Mouse (Mus musculus): ENCODE measurements around the gene Rapgef2.

The Rapgef2 gene

DNA sequence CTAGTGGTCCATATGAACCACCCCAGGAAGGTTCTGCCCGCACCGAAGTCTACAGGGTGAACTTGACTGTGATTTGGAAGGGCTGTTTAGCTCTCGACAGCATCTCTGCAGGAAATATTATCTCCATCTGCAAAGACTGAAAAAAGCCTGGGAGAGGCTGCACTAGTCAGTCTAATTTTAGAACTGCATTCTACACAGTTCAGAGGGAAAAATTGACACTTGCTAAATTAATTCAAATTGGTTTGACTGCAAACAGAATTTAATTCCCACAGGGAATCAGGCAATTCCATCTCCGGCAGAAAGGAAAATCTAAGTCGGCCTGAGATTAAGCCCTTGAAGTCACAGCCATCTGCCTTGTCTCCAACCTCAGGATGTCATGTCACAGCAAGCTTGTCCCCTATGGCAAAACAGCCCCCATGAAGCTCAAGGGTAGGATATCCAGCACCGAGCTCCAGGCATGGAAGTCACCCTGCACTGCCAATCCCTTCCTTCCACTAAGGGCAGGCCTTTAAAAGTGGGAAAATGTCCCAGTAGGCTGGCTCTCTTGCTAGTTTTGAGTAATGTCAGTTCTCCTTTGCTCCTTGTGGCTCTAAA lies 262.5 kb downstream of the Rapgef2 start:
- DNase-seq (ENCODE audit: low spot score): no peak

DNA sequence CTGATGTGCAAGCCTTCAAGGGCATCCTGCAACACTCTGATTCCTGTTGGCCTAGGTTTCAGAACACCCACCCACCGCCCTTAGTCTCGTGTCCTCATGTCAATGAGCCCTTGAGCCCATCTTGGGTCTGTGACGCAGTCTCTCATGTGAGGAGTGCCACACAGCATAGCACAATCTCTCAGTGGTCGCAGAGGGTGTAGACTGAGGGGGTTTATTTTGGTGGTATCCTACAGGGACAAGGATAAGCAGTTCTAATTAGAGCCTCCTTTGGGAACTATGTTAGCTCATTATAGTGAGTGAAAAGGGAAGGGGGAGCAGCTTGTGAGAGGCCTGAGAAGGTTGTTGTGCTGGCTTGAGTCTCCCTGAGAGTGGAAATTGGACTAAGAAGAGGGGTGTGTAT lies 263.6 kb downstream of the Rapgef2 start:
- DNase-seq (ENCODE audit: low spot score): no peak

DNA sequence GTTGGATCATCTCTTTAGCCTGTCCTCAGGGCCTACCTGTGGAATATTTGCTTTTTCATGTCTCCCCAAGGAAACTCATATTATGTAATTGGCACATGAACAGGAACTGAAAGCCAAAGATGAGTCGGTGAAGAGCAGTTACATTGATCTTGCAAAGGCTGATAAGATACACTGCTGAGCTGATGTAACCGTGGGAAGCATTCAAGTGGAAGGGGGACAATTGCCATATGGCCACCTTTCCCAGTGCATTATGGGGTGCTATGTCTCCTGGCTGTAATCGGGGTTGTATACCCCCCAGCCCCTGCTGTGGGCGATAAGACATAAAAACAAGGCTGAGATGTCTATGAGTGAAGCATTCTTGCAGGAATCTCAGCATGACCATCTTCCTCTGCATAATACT lies 268.9 kb downstream of the Rapgef2 start:
- no peak for DNase-seq (ENCODE audit: low spot score)

DNA sequence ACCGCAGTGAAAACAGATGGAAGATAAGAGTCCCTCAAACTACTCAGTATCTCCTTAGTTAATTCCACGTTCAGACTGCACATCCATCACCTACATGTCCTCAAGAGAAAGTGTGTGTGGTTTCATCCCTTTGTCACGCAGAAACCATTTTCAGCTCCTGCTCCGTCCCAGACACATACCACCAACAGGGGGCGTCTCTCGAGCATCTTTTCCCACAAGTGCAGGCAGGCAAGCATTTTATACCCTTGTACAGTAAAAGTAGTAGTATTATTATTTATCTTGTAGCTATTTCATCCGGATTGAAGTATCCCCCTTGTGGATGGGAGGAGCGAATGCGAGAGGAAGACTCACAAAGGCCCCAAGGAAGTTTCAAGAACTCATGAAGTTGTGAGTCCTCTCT lies 269.5 kb downstream of the Rapgef2 start:
- no peak for DNase-seq (ENCODE audit: low spot score)

DNA sequence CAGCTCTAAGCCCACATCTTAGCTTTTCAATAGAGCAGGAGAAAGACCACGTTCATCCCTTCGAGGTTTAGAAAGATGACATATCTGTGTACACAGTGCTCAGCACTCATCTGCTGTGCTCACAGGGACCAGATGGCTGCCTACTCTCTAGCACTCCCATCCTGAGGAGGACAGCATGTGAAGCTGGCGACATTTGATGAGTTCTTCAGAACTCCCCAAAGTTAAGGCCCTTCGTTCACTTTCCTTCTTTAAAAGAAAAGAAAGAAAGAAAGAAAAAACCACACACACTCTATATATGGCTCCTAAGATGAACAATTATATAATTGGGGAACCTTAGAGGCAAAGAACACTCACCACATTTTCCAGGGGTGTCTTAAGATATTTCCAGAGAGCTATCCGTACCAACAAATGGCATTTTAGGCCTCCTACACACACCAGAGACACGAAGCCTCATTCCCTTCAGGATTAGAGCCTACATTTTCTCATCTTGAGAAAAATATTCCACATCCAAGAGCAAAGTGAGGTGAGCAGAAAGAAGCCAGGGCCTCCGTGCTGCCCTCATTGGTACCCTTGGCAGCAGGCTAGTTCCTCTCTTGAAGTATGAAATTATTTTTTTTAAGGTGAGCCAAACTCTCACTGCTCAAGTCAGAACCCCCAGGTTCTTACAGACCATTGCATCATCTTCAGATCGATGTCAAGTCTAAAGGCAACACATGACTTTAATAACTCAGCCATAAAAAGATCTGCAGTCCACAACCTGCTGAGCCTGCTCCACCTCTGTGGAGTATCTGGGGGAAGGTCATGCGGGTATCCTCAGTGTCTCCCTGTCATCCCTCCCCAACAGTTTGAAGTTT lies 270.5 kb downstream of the Rapgef2 start:
- DNase-seq (ENCODE audit: low spot score): no peak

Data from c-Kit-positive CD71-positive TER-119-positive erythroid progenitor cells, embryonic 14.5 days (primary cell).